Mouse (Mus musculus) intestine, embryonic 16.5 days (tissue): ENCODE measurements around the gene Naa11. TPM values are rescaled to one million over a fixed set of nuclear protein-coding genes. Genes with fewer than 3 reads are reported as not detected.

Experiments used
- ATAC-seq: fragments of 200-750 bp; cut with Nextera tagmentation; 2 replicates; pipeline ENCODE4 v1.8.0; 2017; ENCODE audit warnings: moderate TSS enrichment, moderate library complexity
- H3K27ac ChIP-seq: fragments of 300-500 bp; sonication (generic); 2 replicates; pipeline ENCODE4 v1.5.1; 2014; ENCODE audit warnings: mild to moderate bottlenecking, low read length
- H3K27me3 ChIP-seq: fragments of 300-500 bp; sonication (generic); replicated peaks from 2 replicates; pipeline ENCODE4 v1.6.1; 2014; ENCODE audit warnings: low read length, control low read depth, mixed read lengths; ENCODE audit not compliant: control insufficient read depth, insufficient read depth
- H3K36me3 ChIP-seq: fragments of 300-500 bp; sonication (generic); 2 replicates; pipeline ENCODE4 v1.6.1; 2014; ENCODE audit warnings: low read length, control low read depth; ENCODE audit not compliant: control insufficient read depth, insufficient read depth
- H3K4me1 ChIP-seq: fragments of 300-500 bp; sonication (generic); 2 replicates; pipeline ENCODE4 v1.6.1; 2014; ENCODE audit warnings: low read length, control low read depth, mixed read lengths; ENCODE audit not compliant: control insufficient read depth, insufficient read depth
- H3K4me2 ChIP-seq: fragments of 300-500 bp; sonication (generic); 2 replicates; pipeline ENCODE4 v1.6.1; 2014; ENCODE audit warnings: low read depth, low read length, control low read depth
- H3K4me3 ChIP-seq: fragments of 300-500 bp; sonication (generic); 2 replicates; pipeline ENCODE4 v1.5.1; 2014; ENCODE audit warnings: mild to moderate bottlenecking, low read length
- H3K9ac ChIP-seq: fragments of 300-500 bp; sonication (generic); 2 replicates; pipeline ENCODE4 v1.6.1; 2014; ENCODE audit warnings: low read depth, low read length
- H3K9me3 ChIP-seq: fragments of 300-500 bp; sonication (generic); 2 replicates; pipeline ENCODE4 v1.6.1; 2016; ENCODE audit warnings: low read length, control low read depth; ENCODE audit not compliant: control insufficient read depth
- WGBS: fragments of 180-500 bp; shearing (Covaris S2); extraction: QIAGEN DNeasy Blood & Tissue Kit; methylation state at CpG from one replicate; pipeline ENCODE4 v1.1.7; 2014; 5-methylcytosine and 5-hydroxymethylcytosine counted together
- polyA plus RNA-seq: library from polyadenylated mRNA; unstranded; fragments of >200 nt; fragmentation: Nextera tagmentation; extraction: Ambion mirVana; gene quantifications from 2 replicates; pipeline ENCODE4 v1.2.1, GENCODE M21; 2015

Naa11 gene
- polyA plus RNA-seq, result 0.05 TPM in 1 of 2 replicates, not detected in the other

DNA sequence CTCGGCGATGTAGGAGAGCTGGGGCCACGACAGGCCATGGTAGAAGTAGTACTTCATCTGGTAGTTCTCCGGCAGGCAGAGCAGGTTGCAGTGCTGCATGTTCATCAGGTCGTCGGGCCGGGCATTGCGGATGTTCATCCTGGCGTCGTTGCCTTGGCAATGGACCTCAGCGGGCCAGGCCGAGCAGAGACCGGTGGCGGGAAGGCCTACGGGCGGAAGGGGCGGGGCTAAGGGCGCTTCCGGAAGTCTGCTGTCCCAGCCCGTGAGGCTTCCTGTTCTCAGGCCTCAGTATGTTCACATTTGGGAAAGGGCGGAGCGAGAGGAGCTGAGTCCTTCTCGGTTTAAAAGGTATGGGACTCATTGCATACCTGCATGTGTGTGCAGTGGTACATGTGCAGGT is at the start of gene Naa11:
TSS of gene Naa11 (minus strand) at position 220 of the 400 bp plus-strand sequence.
- Histone ChIP-seq H3K4me3 (no peak within 1 kb of the TSS), H3K36me3 (no peaks in the 10 kb centered on the region), H3K9ac (no peak within 1 kb of the TSS), H3K27me3 (no peaks in the 10 kb centered on the region), H3K4me2 (no peak within 1 kb of the TSS), H3K4me1 (no peaks in the 10 kb centered on the region), H3K9me3 (no peaks in the 10 kb centered on the region), H3K27ac (no peak within 1 kb of the TSS)
- WGBS, result 94% methylated on average over 23 of the region's 23 CpGs
- no peak for ATAC-seq

DNA sequence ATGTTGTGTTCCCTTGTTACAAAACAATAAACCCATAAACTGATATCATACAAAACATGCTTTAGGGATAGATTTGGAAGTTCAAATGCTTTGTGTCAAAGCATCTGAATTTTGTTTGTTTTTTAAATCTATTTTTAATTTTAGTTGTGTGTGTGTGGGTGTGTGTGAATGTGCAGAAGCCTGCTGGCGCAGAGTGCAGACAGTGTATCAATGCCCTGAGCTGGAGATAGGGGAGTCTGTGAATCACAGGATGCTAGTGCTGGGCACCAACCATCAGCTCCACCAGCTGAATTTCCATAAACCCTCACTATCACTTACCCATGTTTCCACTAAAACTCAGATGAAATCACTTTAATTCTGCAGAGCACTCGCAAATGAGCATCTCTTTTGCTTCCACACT is 40.3 kb upstream of the Naa11 start:
- H3K9me3 ChIP-seq, result no peaks in the 10 kb centered on the region
- H3K36me3 ChIP-seq, result no peaks in the 10 kb centered on the region
- H3K27ac ChIP-seq, result no peak overlapping the region
- H3K4me3 ChIP-seq, result no peak overlapping the region
- no peak overlapping the region for H3K9ac ChIP-seq
- H3K4me2 ChIP-seq, result no peak overlapping the region
- H3K27me3 ChIP-seq, result no peaks in the 10 kb centered on the region
- ATAC-seq, result no peak
- WGBS, result 90% methylated on average over 2 of the region's 2 CpGs
- H3K4me1 ChIP-seq, result no peaks in the 10 kb centered on the region

- Histone ChIP-seq H3K36me3 (no peaks in the 10 kb centered on the region), H3K4me1 (no peaks in the 10 kb centered on the region), H3K9ac (no peak overlapping the region), H3K27ac (no peak overlapping the region), H3K27me3 (no peaks in the 10 kb centered on the region), H3K4me2 (no peak overlapping the region), H3K9me3 (no peaks in the 10 kb centered on the region), H3K4me3 (no peak overlapping the region)
- no peak for ATAC-seq
- 81% methylated on average over 9 of the region's 9 CpGs for WGBS
Measured at GRCm38 (mm10) chr5:97429976-97430375, 37.8 kb upstream of the Naa11 start.

DNA sequence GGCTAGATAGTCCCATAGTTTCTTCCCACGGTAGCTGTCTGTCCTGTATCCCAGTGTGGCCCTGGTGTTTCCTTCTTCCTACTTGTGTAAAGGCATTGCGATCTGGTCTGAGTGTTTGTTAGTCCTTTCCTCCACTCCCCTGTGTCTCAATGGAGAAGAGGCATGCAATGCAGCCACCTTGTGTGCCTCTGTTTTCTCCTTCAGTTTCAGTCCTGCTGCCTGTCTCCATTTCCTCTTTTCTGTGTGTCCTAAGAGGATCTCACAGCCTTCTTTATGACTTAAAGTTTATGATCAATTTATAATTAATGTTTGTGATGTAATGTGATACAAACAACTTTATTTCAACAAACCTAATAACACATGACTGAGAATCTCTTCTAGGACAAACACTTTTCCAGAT is 29.5 kb upstream of the Naa11 start:
- Histone ChIP-seq H3K27me3 (no peaks in the 10 kb centered on the region), H3K4me3 (no peak overlapping the region), H3K4me1 (no peaks in the 10 kb centered on the region), H3K9me3 (no peaks in the 10 kb centered on the region), H3K9ac (no peak overlapping the region), H3K4me2 (no peak overlapping the region), H3K36me3 (no peaks in the 10 kb centered on the region), H3K27ac (no peak overlapping the region)
- no peak for ATAC-seq
- WGBS, result 89% methylated on average over 2 of the region's 2 CpGs

GRCm38 (mm10) chr5:97417185-97417584 is 25.0 kb upstream of the Naa11 start:
- Histone ChIP-seq H3K36me3 (no peaks in the 10 kb centered on the region), H3K27me3 (no peaks in the 10 kb centered on the region), H3K4me3 (no peak overlapping the region), H3K9me3 (no peaks in the 10 kb centered on the region), H3K4me2 (no peak overlapping the region), H3K27ac (no peak overlapping the region), H3K4me1 (no peaks in the 10 kb centered on the region), H3K9ac (no peak overlapping the region)
- no peak for ATAC-seq
- WGBS, result 65% methylated on average over 2 of the region's 2 CpGs

- Histone ChIP-seq H3K4me3 (no peak overlapping the region), H3K4me1 (no peaks in the 10 kb centered on the region), H3K4me2 (no peak overlapping the region), H3K27me3 (no peaks in the 10 kb centered on the region), H3K36me3 (no peaks in the 10 kb centered on the region), H3K27ac (no peak overlapping the region), H3K9ac (no peak overlapping the region), H3K9me3 (no peaks in the 10 kb centered on the region)
- ATAC-seq, result no peak
- 77% methylated on average over 6 of the region's 6 CpGs for WGBS
Measured at GRCm38 (mm10) chr5:97415837-97416236, 23.7 kb upstream of the Naa11 start.

- Histone ChIP-seq H3K4me3 (no peak overlapping the region), H3K9me3 (no peaks in the 10 kb centered on the region), H3K4me2 (no peak overlapping the region), H3K9ac (no peak overlapping the region), H3K27ac (no peak overlapping the region), H3K36me3 (no peaks in the 10 kb centered on the region), H3K27me3 (no peaks in the 10 kb centered on the region), H3K4me1 (no peaks in the 10 kb centered on the region)
- 71% methylated on average over 3 of the region's 3 CpGs for WGBS
- ATAC-seq, result no peak
Measured at GRCm38 (mm10) chr5:97413716-97414115, 21.5 kb upstream of the Naa11 start.

DNA sequence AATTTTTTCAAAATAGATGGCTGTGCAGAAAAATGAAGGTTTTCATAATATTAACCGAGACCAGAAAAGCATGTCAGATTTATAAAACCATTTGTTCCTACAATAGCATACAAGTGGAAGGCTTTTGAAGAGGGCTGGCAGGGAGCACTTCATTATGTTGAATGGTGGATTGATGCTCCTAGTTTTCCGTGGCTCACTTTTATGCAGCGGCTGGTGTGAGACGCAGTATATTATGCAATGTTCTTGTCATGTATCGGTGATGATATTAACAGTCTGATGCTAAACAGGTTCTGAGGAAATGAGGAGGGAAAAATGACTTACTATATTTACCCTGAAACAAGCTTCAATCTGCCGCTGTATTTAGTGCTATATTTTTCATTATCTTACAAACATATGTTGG is 18.0 kb upstream of the Naa11 start:
- Histone ChIP-seq H3K27ac (no peak overlapping the region), H3K9ac (no peak overlapping the region), H3K36me3 (no peaks in the 10 kb centered on the region), H3K4me3 (no peak overlapping the region), H3K27me3 (no peaks in the 10 kb centered on the region), H3K4me2 (no peak overlapping the region), H3K9me3 (no peaks in the 10 kb centered on the region), H3K4me1 (no peaks in the 10 kb centered on the region)
- ATAC-seq, result no peak
- 62% methylated on average over 6 of the region's 6 CpGs for WGBS

GRCm38 (mm10) chr5:97409234-97409704 is 17.1 kb upstream of the Naa11 start:
- H3K27ac ChIP-seq, result no peak overlapping the region
- no peaks in the 10 kb centered on the region for H3K36me3 ChIP-seq
- 54% methylated on average over 4 of the region's 4 CpGs for WGBS
- no peak for ATAC-seq
- H3K4me2 ChIP-seq, result no peak overlapping the region
- H3K9ac ChIP-seq, result no peak overlapping the region
- H3K27me3 ChIP-seq, result no peaks in the 10 kb centered on the region
- H3K9me3 ChIP-seq, result no peaks in the 10 kb centered on the region
- no peak overlapping the region for H3K4me3 ChIP-seq
- no peaks in the 10 kb centered on the region for H3K4me1 ChIP-seq

DNA sequence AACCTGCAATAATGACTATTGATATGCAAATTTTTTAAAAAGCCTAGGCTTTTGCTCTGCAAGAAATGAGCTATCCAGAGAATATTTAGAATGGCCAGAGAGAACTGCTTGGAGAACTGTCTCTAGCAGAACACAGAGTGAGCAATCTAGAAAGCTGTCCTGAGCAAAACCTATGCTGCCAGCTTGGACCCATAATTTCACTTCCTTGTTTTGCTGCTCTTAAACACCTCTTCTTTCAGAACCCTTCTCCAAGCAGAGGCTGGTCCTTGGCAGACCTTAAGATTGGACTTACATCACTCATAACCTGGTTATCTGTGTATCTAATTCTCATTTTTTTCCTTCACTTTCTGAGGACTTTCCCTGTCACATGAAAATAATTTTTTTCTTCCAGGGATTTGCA is 8.9 kb upstream of the Naa11 start:
- Histone ChIP-seq H3K27ac (no peak overlapping the region), H3K4me1 (no peaks in the 10 kb centered on the region), H3K27me3 (no peaks in the 10 kb centered on the region), H3K9me3 (no peaks in the 10 kb centered on the region), H3K36me3 (no peaks in the 10 kb centered on the region), H3K4me3 (no peak overlapping the region), H3K4me2 (no peak overlapping the region), H3K9ac (no peak overlapping the region)
- ATAC-seq, result no peak
